Mouse (Mus musculus) lung, adult 2 months (tissue): ENCODE results near the gene Tle6. TPM values are rescaled to one million over a fixed set of nuclear protein-coding genes. Genes with fewer than 3 reads are reported as not detected.

Experiments used
- DNase-seq: peaks from one replicate; pipeline ENCODE4 v3.0.0; 2022
- H3K4me1 ChIP-seq: fragments of 200-500 bp; 2 replicates; pipeline ENCODE4 v1.6.1; 2011; ENCODE audit warnings: low read length; ENCODE audit not compliant: control insufficient read depth, insufficient read depth
- H3K4me3 ChIP-seq: fragments of 200-500 bp; replicated peaks from 2 replicates; pipeline ENCODE3; 2011; ENCODE audit warnings: low read depth, mild to moderate bottlenecking, control low read depth, low read length; ENCODE audit errors: extremely low read depth
- CTCF ChIP-seq: fragments of 200-500 bp; IDR thresholded peaks from 2 replicates; pipeline ENCODE4 v1.5.1; 2011; ENCODE audit warnings: mild to moderate bottlenecking, low read length, control low read depth; ENCODE audit not compliant: insufficient read depth
- POLR2A ChIP-seq: fragments of 200-500 bp; IDR thresholded peaks from 2 replicates; pipeline ENCODE4 v1.6.1; 2011; ENCODE audit warnings: low read depth, mild to moderate bottlenecking, control low read depth, low read length, borderline replicate concordance; ENCODE audit errors: extremely low read depth
- WGBS: fragments of 180-500 bp; shearing (Covaris S2); methylation state at CpG from one replicate; pipeline ENCODE4 v1.1.7; 2018; 5-methylcytosine and 5-hydroxymethylcytosine counted together
- polyA plus RNA-seq: library from polyadenylated mRNA; depleted of rRNA; stranded (reverse); fragments of >200 nt; gene quantifications from 2 replicates; pipeline ENCODE4 v1.2.3, GENCODE M21; 2012

The Tle6 gene
- polyA plus RNA-seq, 1 experiment = 41.6 TPM

- TF ChIP-seq CTCF = no peak
- TF ChIP-seq POLR2A = peak; percentile 25; the same call in 1 of the 2 replicates
- Histone ChIP-seq H3K4me1 (peaks cover 24% of the 10 kb centered on the region), H3K4me3 (peak overlapping the region; percentile 72)
- 1% methylated on average over 35 of the region's 36 CpGs for WGBS
- DNase-seq = peak; percentile 72
These were observed 41.0 kb downstream of the Tle6 start for GRCm38 (mm10) chr10:81559627-81560539.

GRCm38 (mm10) chr10:81559163-81559626 is 41.7 kb downstream of the Tle6 start, which contains the start of gene Aes:
Gene Aes (plus strand): TSS chr10:81559488.
- peak; percentile 23; the same call in 1 of the 2 replicates for TF ChIP-seq POLR2A
- TF ChIP-seq CTCF = no peak
- under 1% methylated on average over 37 of the region's 53 CpGs for WGBS
- Histone ChIP-seq H3K4me3 (peak within 1 kb of the TSS; percentile 72), H3K4me1 (peaks cover 19% of the 10 kb centered on the region)
- DNase-seq = peak; percentile 80

- no peak for TF ChIP-seq POLR2A
- no peak for TF ChIP-seq CTCF
- H3K4me1 ChIP-seq = peaks cover 8% of the 10 kb centered on the region
- DNase-seq = no peak
- H3K4me3 ChIP-seq = no peak overlapping the region
- 29% methylated on average over 1 of the region's 1 CpGs for WGBS
These were observed 43.4 kb downstream of the Tle6 start for GRCm38 (mm10) chr10:81557491-81557890.

- no peak for DNase-seq
- Histone ChIP-seq H3K4me3 (no peak overlapping the region), H3K4me1 (peaks cover 9% of the 10 kb centered on the region)
- WGBS = 75% methylated on average over 3 of the region's 3 CpGs
- no peak for TF ChIP-seq POLR2A
- 0 out of 2 replicates have a peak, but pooled peaks have one; percentile 27 for TF ChIP-seq CTCF
These were observed 44.6 kb downstream of the Tle6 start for GRCm38 (mm10) chr10:81556282-81556681.

- peaks cover 7% of the 10 kb centered on the region; the same call in 1 of the 2 replicates for H3K4me1 ChIP-seq
- WGBS = 77% methylated on average over 6 of the region's 6 CpGs
- TF ChIP-seq POLR2A (no peak), CTCF (no peak)
- no peak for DNase-seq
- H3K4me3 ChIP-seq = no peak overlapping the region
These were observed 46.8 kb downstream of the Tle6 start for GRCm38 (mm10) chr10:81553807-81554755.

GRCm38 (mm10) chr10:81553232-81553631 is 47.6 kb downstream of the Tle6 start:
- peaks cover 7% of the 10 kb centered on the region; the same call in 1 of the 2 replicates for H3K4me1 ChIP-seq
- no peak for DNase-seq
- TF ChIP-seq POLR2A (no peak), CTCF (peak; percentile 61)
- WGBS = 86% methylated on average over 5 of the region's 5 CpGs
- no peak overlapping the region for H3K4me3 ChIP-seq

- H3K4me1 ChIP-seq = peaks cover 7% of the 10 kb centered on the region; the same call in 1 of the 2 replicates
- peak; percentile 79 for DNase-seq
- no peak for TF ChIP-seq POLR2A
- peak; percentile 63 for TF ChIP-seq CTCF
- H3K4me3 ChIP-seq = no peak overlapping the region
- WGBS = under 1% methylated on average over 12 of the region's 12 CpGs
These were observed 49.2 kb downstream of the Tle6 start for GRCm38 (mm10) chr10:81551597-81552102.

- peak; percentile 47 for DNase-seq
- Histone ChIP-seq H3K4me1 (peaks cover 7% of the 10 kb centered on the region; the same call in 1 of the 2 replicates), H3K4me3 (no peak overlapping the region)
- WGBS = 11% methylated on average over 7 of the region's 7 CpGs
- TF ChIP-seq POLR2A = no peak
- peak; percentile 87 for TF ChIP-seq CTCF
These were observed 50.6 kb downstream of the Tle6 start for GRCm38 (mm10) chr10:81550257-81550656.
